Mouse (Mus musculus): ENCODE results near the gene Rpl36-ps4. TPM values are rescaled to one million over a fixed set of nuclear protein-coding genes. Genes with fewer than 3 reads are reported as not detected.
A peak's percentile ranks its signal among the peaks of the same experiment; 100 is the strongest.

Rpl36-ps4 gene
- not detected in 2 replicates for polyA plus RNA-seq (2012; rRNA removed)

- no peak for TF ChIP-seq POLR2A (IDR thresholded peaks at IDR 0.05; ENCODE audit: borderline replicate concordance, extremely low read depth, insufficient read depth, insufficient read length, poor library complexity, severe bottlenecking)
- no peak for TF ChIP-seq CTCF (IDR thresholded peaks at IDR 0.05; ENCODE audit: borderline replicate concordance, extremely low read depth, insufficient read depth, insufficient read length)
- no peak for DNase-seq (ENCODE audit: low read depth)
Observed at GRCm38 (mm10) chr17:87920677-87921076, at the start of gene Rpl36-ps4. Gene Rpl36-ps4 (plus strand): TSS chr17:87920977.

GRCm38 (mm10) chr17:87871461-87872126 is 49.2 kb upstream of the Rpl36-ps4 start:
- TF ChIP-seq CTCF (IDR thresholded peaks at IDR 0.05; ENCODE audit: borderline replicate concordance, extremely low read depth, insufficient read depth, insufficient read length), result no peak
- DNase-seq (ENCODE audit: low read depth), result no peak

- TF ChIP-seq POLR2A (IDR thresholded peaks at IDR 0.05; ENCODE audit: borderline replicate concordance, extremely low read depth, insufficient read depth, insufficient read length, poor library complexity, severe bottlenecking), result no peak
- no peak for TF ChIP-seq CTCF (IDR thresholded peaks at IDR 0.05; ENCODE audit: borderline replicate concordance, extremely low read depth, insufficient read depth, insufficient read length)
- peak; percentile 65 for DNase-seq (ENCODE audit: low read depth)
Observed at GRCm38 (mm10) chr17:87872286-87872685, 48.5 kb upstream of the Rpl36-ps4 start.

GRCm38 (mm10) chr17:87873456-87873855 is 47.3 kb upstream of the Rpl36-ps4 start:
- no peak for TF ChIP-seq CTCF (IDR thresholded peaks at IDR 0.05; ENCODE audit: borderline replicate concordance, extremely low read depth, insufficient read depth, insufficient read length)
- no peak for TF ChIP-seq POLR2A (IDR thresholded peaks at IDR 0.05; ENCODE audit: borderline replicate concordance, extremely low read depth, insufficient read depth, insufficient read length, poor library complexity, severe bottlenecking)
- DNase-seq (ENCODE audit: low read depth), result no peak

- TF ChIP-seq CTCF (IDR thresholded peaks at IDR 0.05; ENCODE audit: borderline replicate concordance, extremely low read depth, insufficient read depth, insufficient read length), result no peak
- TF ChIP-seq POLR2A (IDR thresholded peaks at IDR 0.05; ENCODE audit: borderline replicate concordance, extremely low read depth, insufficient read depth, insufficient read length, poor library complexity, severe bottlenecking), result no peak
- DNase-seq (ENCODE audit: low read depth), result no peak
Observed at GRCm38 (mm10) chr17:87873943-87874342, 46.8 kb upstream of the Rpl36-ps4 start.

- no peak for TF ChIP-seq CTCF (IDR thresholded peaks at IDR 0.05; ENCODE audit: borderline replicate concordance, extremely low read depth, insufficient read depth, insufficient read length)
- no peak for TF ChIP-seq POLR2A (IDR thresholded peaks at IDR 0.05; ENCODE audit: borderline replicate concordance, extremely low read depth, insufficient read depth, insufficient read length, poor library complexity, severe bottlenecking)
- no peak for DNase-seq (ENCODE audit: low read depth)
Observed at GRCm38 (mm10) chr17:87875346-87875920, 45.3 kb upstream of the Rpl36-ps4 start.

GRCm38 (mm10) chr17:87876295-87877000 is 44.3 kb upstream of the Rpl36-ps4 start:
- TF ChIP-seq CTCF (IDR thresholded peaks at IDR 0.05; ENCODE audit: borderline replicate concordance, extremely low read depth, insufficient read depth, insufficient read length) (no peak), POLR2A (IDR thresholded peaks at IDR 0.05; ENCODE audit: borderline replicate concordance, extremely low read depth, insufficient read depth, insufficient read length, poor library complexity, severe bottlenecking) (no peak)
- DNase-seq (ENCODE audit: low read depth), result no peak

- DNase-seq (ENCODE audit: low read depth), result peak; percentile 85
- TF ChIP-seq CTCF (IDR thresholded peaks at IDR 0.05; ENCODE audit: borderline replicate concordance, extremely low read depth, insufficient read depth, insufficient read length) (peak; percentile 73), POLR2A (IDR thresholded peaks at IDR 0.05; ENCODE audit: borderline replicate concordance, extremely low read depth, insufficient read depth, insufficient read length, poor library complexity, severe bottlenecking) (no peak)
Observed at GRCm38 (mm10) chr17:87877207-87878073, 43.3 kb upstream of the Rpl36-ps4 start.

- no peak for DNase-seq (ENCODE audit: low read depth)
- TF ChIP-seq CTCF (IDR thresholded peaks at IDR 0.05; ENCODE audit: borderline replicate concordance, extremely low read depth, insufficient read depth, insufficient read length), result no peak
- no peak for TF ChIP-seq POLR2A (IDR thresholded peaks at IDR 0.05; ENCODE audit: borderline replicate concordance, extremely low read depth, insufficient read depth, insufficient read length, poor library complexity, severe bottlenecking)
Observed at GRCm38 (mm10) chr17:87878556-87879483, 42.0 kb upstream of the Rpl36-ps4 start.

Measured in brain, embryonic 14.5 days (tissue).